Mouse (Mus musculus) kidney, embryonic 15.5 days (tissue): ENCODE measurements at regions not wholly inside any gene's neighbourhood (a gene's known extent, or its start where the extent isn't known, plus 50 kb on each side); places are given as distances from the start of the nearest gene placed in this dataset.

Experiments used
- ATAC-seq: fragments of 200-750 bp; cut with Nextera tagmentation; replicated peaks from 2 replicates; pipeline ENCODE4 v1.8.0; 2017; ENCODE audit warnings: moderate TSS enrichment; ENCODE audit not compliant: low FRiP score
- H3K27ac ChIP-seq: fragments of 300-500 bp; sonication (generic); 2 replicates; pipeline ENCODE4 v1.5.1; 2015; ENCODE audit warnings: mild to moderate bottlenecking, inconsistent platforms
- H3K27me3 ChIP-seq: fragments of 300-500 bp; sonication (generic); 2 replicates; pipeline ENCODE4 v1.6.1; 2015; ENCODE audit warnings: inconsistent platforms
- H3K36me3 ChIP-seq: fragments of 300-500 bp; sonication (generic); 2 replicates; pipeline ENCODE4 v1.6.1; 2015; ENCODE audit warnings: inconsistent platforms
- H3K4me1 ChIP-seq: fragments of 300-500 bp; sonication (generic); 2 replicates; pipeline ENCODE4 v1.6.1; 2015; ENCODE audit warnings: inconsistent platforms
- H3K4me2 ChIP-seq: fragments of 300-500 bp; sonication (generic); 2 replicates; pipeline ENCODE4 v1.6.1; 2015; ENCODE audit warnings: moderate library complexity, mild to moderate bottlenecking, inconsistent platforms
- H3K4me3 ChIP-seq: fragments of 300-500 bp; sonication (generic); replicated peaks from 2 replicates; pipeline ENCODE4 v1.5.1; 2015; ENCODE audit warnings: mild to moderate bottlenecking, inconsistent platforms
- H3K9ac ChIP-seq: fragments of 300-500 bp; sonication (generic); 2 replicates; pipeline ENCODE4 v1.6.1; 2015; ENCODE audit warnings: mild to moderate bottlenecking, inconsistent platforms
- H3K9me3 ChIP-seq: fragments of 300-500 bp; sonication (generic); replicated peaks from 2 replicates; pipeline ENCODE4 v1.6.1; 2016; ENCODE audit warnings: inconsistent platforms
- WGBS: fragments of 180-500 bp; shearing (Covaris S2); methylation state at CpG from one replicate; pipeline ENCODE4 v1.1.7; 2015; ENCODE audit warnings: mixed read lengths; 5-methylcytosine and 5-hydroxymethylcytosine counted together

DNA sequence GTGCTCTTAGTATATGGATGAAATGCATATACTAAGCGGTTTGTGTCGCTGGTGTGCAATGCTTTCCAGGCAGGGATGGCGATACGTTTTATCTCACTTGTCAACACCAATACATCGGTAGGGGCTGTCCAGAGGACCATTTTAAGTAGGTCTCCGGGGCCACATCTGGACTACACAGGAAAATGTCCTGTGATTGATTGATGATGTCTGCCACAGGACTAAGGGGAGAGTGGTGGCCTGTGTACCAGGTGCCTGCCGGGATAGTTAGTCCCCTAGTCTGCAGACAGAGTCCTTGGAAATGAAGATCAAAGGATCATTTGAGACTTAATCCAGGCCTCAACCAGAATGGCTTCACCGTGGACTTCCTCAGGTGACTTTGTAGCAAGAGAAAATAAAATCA lies 460.6 kb downstream of the Bnc2 start:
- Histone ChIP-seq H3K27me3 (no peaks in the 10 kb centered on the region), H3K27ac (no peak overlapping the region), H3K9me3 (no peaks in the 10 kb centered on the region), H3K4me1 (no peaks in the 10 kb centered on the region), H3K4me2 (no peak overlapping the region), H3K4me3 (no peak overlapping the region), H3K9ac (no peak overlapping the region), H3K36me3 (no peaks in the 10 kb centered on the region)
- no peak for ATAC-seq
- WGBS = 68% methylated on average over 8 of the region's 8 CpGs

DNA sequence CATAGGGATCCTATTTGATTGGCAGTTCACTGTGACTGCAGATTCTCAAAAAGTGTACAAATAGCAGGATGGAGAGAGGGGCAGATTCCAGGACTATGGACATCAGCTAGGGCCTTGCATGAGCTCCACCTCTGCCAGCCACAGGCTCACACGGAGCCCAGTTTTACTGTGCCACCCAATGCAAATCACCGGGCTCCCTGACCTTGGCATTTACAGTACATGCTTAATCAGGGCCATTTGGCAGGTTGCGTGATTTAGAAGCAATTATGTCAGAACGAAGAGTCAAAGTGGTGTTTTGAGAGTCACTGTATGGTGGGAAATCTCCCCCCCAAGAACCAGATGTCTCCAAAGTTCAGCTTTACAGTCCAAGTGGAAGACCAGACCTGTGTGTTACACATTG lies 456.1 kb downstream of the Bnc2 start:
- no peak overlapping the region for H3K27ac ChIP-seq
- WGBS = 85% methylated on average over 4 of the region's 4 CpGs
- no peak for ATAC-seq

DNA sequence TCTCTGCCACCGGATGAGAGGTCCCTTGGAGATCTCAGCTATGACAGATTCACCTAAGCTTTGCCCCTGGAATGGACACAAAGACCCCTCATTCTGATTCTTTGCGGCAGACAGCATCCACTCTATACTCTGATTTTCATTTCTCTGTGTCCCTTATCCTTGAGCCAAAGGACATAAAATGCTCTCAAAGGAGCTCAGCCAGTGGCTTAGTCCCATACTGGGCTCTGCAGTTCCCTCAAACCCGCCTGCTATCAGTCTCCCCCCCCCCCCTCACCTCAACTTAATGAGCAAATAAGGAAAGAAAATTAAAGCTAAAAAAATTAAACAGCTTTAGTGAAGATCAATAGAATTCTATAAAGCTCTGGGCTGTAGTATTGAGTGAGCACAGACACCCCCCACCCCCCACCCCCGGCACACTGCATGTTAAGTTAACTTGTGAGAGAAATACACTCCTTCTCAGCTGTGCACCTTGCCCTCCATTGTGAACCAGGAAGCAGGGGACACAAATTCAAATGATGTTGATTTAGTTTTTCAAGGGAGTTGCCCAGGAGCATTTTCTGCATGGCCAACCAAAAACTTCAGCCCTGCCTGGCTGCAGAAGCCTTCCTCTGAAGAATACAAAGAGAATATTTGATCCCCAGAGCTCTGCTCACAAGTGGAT lies 452.9 kb downstream of the Bnc2 start:
- Histone ChIP-seq H3K36me3 (no peaks in the 10 kb centered on the region), H3K9ac (no peak overlapping the region), H3K4me2 (no peak overlapping the region), H3K27me3 (no peaks in the 10 kb centered on the region), H3K9me3 (no peaks in the 10 kb centered on the region), H3K27ac (peak overlapping the region; percentile 60; the same call in 1 of the 2 replicates), H3K4me3 (no peak overlapping the region), H3K4me1 (peaks cover 20% of the 10 kb centered on the region)
- 51% methylated on average over 4 of the region's 4 CpGs for WGBS
- peak; percentile 60 for ATAC-seq

More for the DNA sequence above, 456.1 kb downstream of the Bnc2 start:
- no peaks in the 10 kb centered on the region for H3K27me3 ChIP-seq
- no peak overlapping the region for H3K4me2 ChIP-seq
- peaks cover 12% of the 10 kb centered on the region for H3K4me1 ChIP-seq
- H3K36me3 ChIP-seq = no peaks in the 10 kb centered on the region
- H3K4me3 ChIP-seq = no peak overlapping the region
- no peak overlapping the region for H3K9ac ChIP-seq
- no peaks in the 10 kb centered on the region for H3K9me3 ChIP-seq

DNA sequence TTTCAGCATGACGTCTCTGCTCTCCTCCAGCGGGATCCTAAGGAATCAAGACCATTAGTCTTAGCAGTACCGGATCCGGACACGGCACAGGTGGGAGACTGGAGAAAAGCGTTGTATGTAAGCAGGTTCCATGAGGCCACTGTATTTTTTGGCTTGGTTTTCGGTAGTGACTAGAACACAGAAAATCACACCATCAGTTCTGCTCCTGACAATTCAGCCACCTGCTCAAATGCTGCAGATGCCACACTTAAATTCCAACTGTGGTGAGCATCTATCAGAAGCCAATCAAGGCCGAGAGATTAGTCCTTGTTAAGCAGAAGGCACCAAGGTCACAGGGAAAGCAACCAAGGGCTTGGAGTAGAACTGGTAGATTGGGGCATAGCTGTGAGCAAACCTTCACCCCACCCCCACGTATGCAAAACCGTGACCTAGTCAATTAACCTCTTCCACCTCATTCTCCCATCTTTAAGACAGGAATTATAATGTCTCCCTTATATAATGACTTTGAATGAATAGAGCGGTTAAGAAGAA lies 452.2 kb downstream of the Bnc2 start:
- ATAC-seq = no peak
- no peaks in the 10 kb centered on the region for H3K27me3 ChIP-seq
- H3K9me3 ChIP-seq = no peaks in the 10 kb centered on the region
- H3K9ac ChIP-seq = no peak overlapping the region
- no peaks in the 10 kb centered on the region for H3K36me3 ChIP-seq
- H3K4me1 ChIP-seq = peaks cover 20% of the 10 kb centered on the region
- no peak overlapping the region for H3K4me3 ChIP-seq
- WGBS = 70% methylated on average over 11 of the region's 11 CpGs
- no peak overlapping the region for H3K4me2 ChIP-seq
- H3K27ac ChIP-seq = peak overlapping the region; percentile 60

DNA sequence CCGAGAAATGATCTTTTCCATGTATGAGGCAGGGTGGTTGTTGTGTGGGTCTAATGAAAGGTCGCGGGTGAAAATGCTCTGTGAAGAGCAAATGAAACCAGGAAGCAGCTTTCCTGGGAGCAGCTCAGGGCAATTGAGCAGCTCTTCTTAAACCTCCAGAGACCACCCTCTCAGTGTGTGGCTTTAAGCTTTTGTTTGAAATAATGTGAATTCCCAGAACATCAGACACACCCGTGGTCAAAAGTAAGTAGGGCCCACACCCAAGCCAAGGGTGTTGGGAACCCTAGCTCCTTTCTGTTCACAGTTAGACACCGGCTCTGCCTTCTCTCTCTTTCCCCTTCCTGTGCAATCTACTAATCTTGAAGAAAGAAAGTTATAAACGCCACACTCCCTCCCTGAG lies 450.5 kb downstream of the Bnc2 start:
- Histone ChIP-seq H3K9me3 (no peaks in the 10 kb centered on the region), H3K4me1 (peaks cover 20% of the 10 kb centered on the region), H3K27me3 (no peaks in the 10 kb centered on the region), H3K4me2 (no peak overlapping the region), H3K36me3 (no peaks in the 10 kb centered on the region), H3K27ac (no peak overlapping the region), H3K9ac (no peak overlapping the region), H3K4me3 (no peak overlapping the region)
- ATAC-seq = no peak
- 60% methylated on average over 6 of the region's 6 CpGs for WGBS
